Mouse (Mus musculus): Measurements from ENCODE around the gene Nipsnap3a. TPM values are rescaled to one million over a fixed set of nuclear protein-coding genes. Genes with fewer than 3 reads are reported as not detected.

Gene Nipsnap3a
- total and polyA plus RNA-seq, 3 experiments: not detected

DNA sequence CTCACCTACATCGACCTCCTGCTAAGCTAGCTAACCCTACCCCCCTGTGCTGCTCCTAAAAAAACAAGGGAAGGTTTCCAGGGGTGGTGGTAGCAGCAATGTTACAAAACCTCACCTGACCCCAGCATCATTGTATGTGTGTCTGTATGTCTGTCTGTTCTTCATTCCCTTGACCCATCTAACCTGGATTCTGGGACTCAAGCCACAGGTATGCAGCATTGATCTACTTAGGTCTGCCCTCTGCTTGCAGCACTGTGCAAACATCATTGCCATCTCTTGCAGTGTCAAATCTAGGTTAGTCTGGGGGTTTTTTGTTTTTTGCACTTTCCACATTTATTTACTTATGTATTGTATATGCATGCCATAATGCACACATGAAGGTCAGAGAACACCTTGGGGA, 29.3 kb downstream of the Nipsnap3a start:
- Histone ChIP-seq H3K9ac (ENCODE audit: control insufficient read depth, low read depth, low read length, poor library complexity, severe bottlenecking) (no peak overlapping the region), H3K4me3 (ENCODE audit: control insufficient read depth in 1 of 2, insufficient read depth in 1 of 2, low read depth in 2 of 2, low read length in 2 of 2) (no peak overlapping the region), H3K79me2 (ENCODE audit: control insufficient read depth, insufficient read depth, low read length, poor library complexity) (no peaks in the 10 kb centered on the region), H3K27me3 (ENCODE audit: control insufficient read depth in 1 of 2, insufficient read depth in 2 of 2, low read length in 2 of 2) (no peaks in the 10 kb centered on the region), H3K27ac (ENCODE audit: control insufficient read depth, low read depth, low read length) (no peak overlapping the region), H3K9me3 (replicated peaks; ENCODE audit: insufficient read depth, low read length) (no peaks in the 10 kb centered on the region; the same call in 1 of the 2 replicates), H3K36me3 (ENCODE audit: control insufficient read depth in 1 of 2, insufficient read depth in 2 of 2, low read length in 2 of 2) (peaks cover 0 to 15% of the 10 kb centered on the region in 2 experiments; a peak in 2 of 4 replicates), H3K4me1 (ENCODE audit: control insufficient read depth in 1 of 2, insufficient read depth in 2 of 2, low read length in 2 of 2) (no peaks in the 10 kb centered on the region)
- TF ChIP-seq TAL1 (IDR thresholded peaks at IDR 0.05; ENCODE audit: low read length) (no peak), MEF2A (IDR thresholded peaks at IDR 0.05; ENCODE audit: extremely low read depth, insufficient replicate concordance, low read depth, low read length, poor library complexity, severe bottlenecking) (no peak), NELFE (IDR thresholded peaks at IDR 0.05; ENCODE audit: low read depth, low read length) (no peak), CTCF (IDR thresholded peaks at IDR 0.05 in 2 of 3, conservative IDR thresholded peaks at IDR 0.05 in 1 of 3; ENCODE audit: control insufficient read depth in 1 of 3, insufficient read depth in 1 of 3, low read depth in 2 of 3, low read length in 3 of 3, poor library complexity in 1 of 3, severe bottlenecking in 1 of 3) (no peak), ETS1 (IDR thresholded peaks at IDR 0.05; ENCODE audit: low read depth, low read length) (no peak), KAT2A (conservative IDR thresholded peaks at IDR 0.05; ENCODE audit: low read depth, low read length) (no peak), RAD21 (IDR thresholded peaks at IDR 0.05; ENCODE audit: low read depth, low read length) (no peak), BHLHE40 (IDR thresholded peaks at IDR 0.05; ENCODE audit: borderline replicate concordance, low read depth, low read length) (no peak), MAX (IDR thresholded peaks at IDR 0.05; ENCODE audit: low read length) (no peak), HCFC1 (IDR thresholded peaks at IDR 0.05; ENCODE audit: low read depth, low read length) (no peak), GATA1 (IDR thresholded peaks at IDR 0.05; ENCODE audit: low read depth, low read length) (no peak), ZKSCAN1 (IDR thresholded peaks at IDR 0.05; ENCODE audit: low read depth, low read length) (no peak), MYC (IDR thresholded peaks at IDR 0.05; ENCODE audit: low read depth, low read length) (no peak)
- no peak for DNase-seq (ENCODE audit: low read depth, low spot score)

- no peak for DNase-seq (ENCODE audit: low read depth, low spot score)
- H3K36me3 ChIP-seq (ENCODE audit: control insufficient read depth in 1 of 2, insufficient read depth in 2 of 2, low read length in 2 of 2): no peaks in the 10 kb centered on the region
- no peak overlapping the region for H3K4me3 ChIP-seq (ENCODE audit: control insufficient read depth in 1 of 2, insufficient read depth in 1 of 2, low read depth in 2 of 2, low read length in 2 of 2)
- no peak overlapping the region for H3K27ac ChIP-seq (ENCODE audit: control insufficient read depth, low read depth, low read length)
- H3K79me2 ChIP-seq (ENCODE audit: control insufficient read depth, insufficient read depth, low read length, poor library complexity): no peaks in the 10 kb centered on the region
- no peaks in the 10 kb centered on the region for H3K9me3 ChIP-seq (replicated peaks; ENCODE audit: insufficient read depth, low read length)
- no peaks in the 10 kb centered on the region for H3K27me3 ChIP-seq (ENCODE audit: control insufficient read depth in 1 of 2, insufficient read depth in 2 of 2, low read length in 2 of 2)
- TF ChIP-seq MYC (IDR thresholded peaks at IDR 0.05; ENCODE audit: low read depth, low read length) (no peak), MYB (IDR thresholded peaks at IDR 0.05; ENCODE audit: low read depth, low read length) (no peak)
- H3K4me1 ChIP-seq (ENCODE audit: control insufficient read depth in 1 of 2, insufficient read depth in 2 of 2, low read length in 2 of 2): no peaks in the 10 kb centered on the region
- no peak overlapping the region for H3K9ac ChIP-seq (ENCODE audit: control insufficient read depth, low read depth, low read length, poor library complexity, severe bottlenecking)
These were observed 34.3 kb downstream of the Nipsnap3a start for GRCm38 (mm10) chr4:53023189-53023925.

GRCm38 (mm10) chr4:53024397-53024796, 35.3 kb downstream of the Nipsnap3a start:
- Histone ChIP-seq H3K27ac (ENCODE audit: control insufficient read depth, low read depth, low read length) (no peak overlapping the region), H3K27me3 (ENCODE audit: control insufficient read depth in 1 of 2, insufficient read depth in 2 of 2, low read length in 2 of 2) (no peaks in the 10 kb centered on the region), H3K4me3 (ENCODE audit: control insufficient read depth in 1 of 2, insufficient read depth in 1 of 2, low read depth in 2 of 2, low read length in 2 of 2) (no peak overlapping the region), H3K9me3 (replicated peaks; ENCODE audit: insufficient read depth, low read length) (no peaks in the 10 kb centered on the region), H3K9ac (ENCODE audit: control insufficient read depth, low read depth, low read length, poor library complexity, severe bottlenecking) (no peak overlapping the region), H3K79me2 (ENCODE audit: control insufficient read depth, insufficient read depth, low read length, poor library complexity) (no peaks in the 10 kb centered on the region), H3K36me3 (ENCODE audit: control insufficient read depth in 1 of 2, insufficient read depth in 2 of 2, low read length in 2 of 2) (no peaks in the 10 kb centered on the region), H3K4me1 (ENCODE audit: control insufficient read depth in 1 of 2, insufficient read depth in 2 of 2, low read length in 2 of 2) (no peaks in the 10 kb centered on the region)
- TF ChIP-seq JUND (IDR thresholded peaks at IDR 0.05; ENCODE audit: low read depth, low read length) (no peak), ZKSCAN1 (IDR thresholded peaks at IDR 0.05; ENCODE audit: low read depth, low read length) (no peak), RCOR1 (IDR thresholded peaks at IDR 0.05; ENCODE audit: low read depth, low read length) (no peak), MAFK (IDR thresholded peaks at IDR 0.05; ENCODE audit: borderline replicate concordance, low read depth, low read length) (no peak), MAX (IDR thresholded peaks at IDR 0.05; ENCODE audit: low read length) (no peak), MYC (IDR thresholded peaks at IDR 0.05; ENCODE audit: low read depth, low read length) (no peak), ZMIZ1 (IDR thresholded peaks at IDR 0.05; ENCODE audit: low read depth, low read length) (no peak), GATA1 (IDR thresholded peaks at IDR 0.05; ENCODE audit: low read depth, low read length) (no peak), ETS1 (IDR thresholded peaks at IDR 0.05; ENCODE audit: low read depth, low read length) (no peak), TCF12 (IDR thresholded peaks at IDR 0.05; ENCODE audit: low read depth, low read length) (no peak), EP300 (IDR thresholded peaks at IDR 0.05; ENCODE audit: low read depth in 1 of 2, low read length in 2 of 2) (no peak), NRF1 (IDR thresholded peaks at IDR 0.05; ENCODE audit: insufficient read depth, low read depth, low read length, poor library complexity, severe bottlenecking) (no peak), BHLHE40 (IDR thresholded peaks at IDR 0.05; ENCODE audit: borderline replicate concordance, low read depth, low read length) (no peak), CTCF (IDR thresholded peaks at IDR 0.05 in 2 of 3, conservative IDR thresholded peaks at IDR 0.05 in 1 of 3; ENCODE audit: control insufficient read depth in 1 of 3, insufficient read depth in 1 of 3, low read depth in 2 of 3, low read length in 3 of 3, poor library complexity in 1 of 3, severe bottlenecking in 1 of 3) (no peak), E2F4 (IDR thresholded peaks at IDR 0.05; ENCODE audit: borderline replicate concordance, low read depth, low read length) (no peak)
- DNase-seq (ENCODE audit: low read depth, low spot score): no peak
